Mouse (Mus musculus) CH12.LX (cell line): ENCODE data around the gene Usp12. TPM values are rescaled to one million over a fixed set of nuclear protein-coding genes. Genes with fewer than 3 reads are reported as not detected.

ENCODE experiments used
- DNase-seq: peaks from one replicate; pipeline ENCODE4 v3.0.0-alpha.2; 2013; ENCODE audit errors: extremely low read depth
- H3K27ac ChIP-seq: 2 replicates; pipeline ENCODE4 v1.5.1; 2012; ENCODE audit warnings: low read depth, mild to moderate bottlenecking, control low read depth, moderate library complexity; ENCODE audit not compliant: insufficient read depth
- H3K27me3 ChIP-seq: replicated peaks from 2 replicates; pipeline ENCODE3; 2012; ENCODE audit warnings: inconsistent platforms
- H3K36me3 ChIP-seq, 2 experiments: replicated peaks in 1 of 2; 2 replicates each; pipeline versions ENCODE3 to v1.6.1; 2012; ENCODE audit warnings: inconsistent platforms in 1 of 2, low read length in 1 of 2, mild to moderate bottlenecking in 1 of 2, mixed read lengths in 1 of 2, moderate library complexity in 1 of 2; ENCODE audit not compliant: control insufficient read depth in 1 of 2, insufficient read depth in 1 of 2
- H3K4me1 ChIP-seq, 2 experiments: 2 replicates each; pipeline ENCODE4 v1.6.1; 2012; ENCODE audit warnings: inconsistent platforms in 1 of 2, moderate library complexity in 1 of 2; ENCODE audit not compliant: insufficient read depth in 2 of 2, control insufficient read depth in 1 of 2
- H3K4me2 ChIP-seq: 2 replicates; pipeline ENCODE4 v1.6.1; 2012; ENCODE audit warnings: low read depth, mild to moderate bottlenecking, control low read depth; ENCODE audit not compliant: poor library complexity, insufficient read depth, severe bottlenecking
- H3K4me3 ChIP-seq, 3 experiments: fragments of 150-350 bp in 1 of 3; sonication (generic) in 1 of 3; replicated peaks in 1 of 3; 2 replicates each; pipeline versions ENCODE3 to v1.5.1; 2011 to 2012; ENCODE audit warnings: low read depth in 2 of 3, low read length in 2 of 3, mild to moderate bottlenecking in 2 of 3, moderate library complexity in 2 of 3, control low read depth in 1 of 3, improper control_type of control experiment in 1 of 3, inconsistent platforms in 1 of 3, mixed read lengths in 1 of 3; ENCODE audit not compliant: poor library complexity in 1 of 3
- H3K79me2 ChIP-seq: replicated peaks from 2 replicates; pipeline ENCODE4 v1.6.1; 2012; ENCODE audit warnings: mild to moderate bottlenecking, moderate library complexity; ENCODE audit not compliant: control insufficient read depth, poor library complexity, insufficient read depth, severe bottlenecking; ENCODE audit errors: extremely low read depth
- H3K9ac ChIP-seq: 2 replicates; pipeline ENCODE4 v1.6.1; 2012; ENCODE audit warnings: low read depth, mild to moderate bottlenecking, control low read depth, moderate library complexity; ENCODE audit not compliant: insufficient read depth
- H3K9me3 ChIP-seq: replicated peaks from 2 replicates; pipeline ENCODE3; 2012; ENCODE audit warnings: low read length, inconsistent platforms, mixed read lengths
- BHLHE40 ChIP-seq: IDR thresholded peaks from 2 replicates; pipeline ENCODE4 v1.6.1; 2011; ENCODE audit warnings: mild to moderate bottlenecking, low read depth, low read length, improper control_type of control experiment
- CHD1 ChIP-seq: IDR thresholded peaks from 2 replicates; pipeline ENCODE4 v1.6.1; 2012; ENCODE audit warnings: low read depth, low read length, improper control_type of control experiment, inconsistent platforms
- MAZ ChIP-seq: IDR thresholded peaks from 2 replicates; pipeline ENCODE4 v1.6.1; 2012; ENCODE audit warnings: low read depth, mild to moderate bottlenecking, inconsistent platforms, low read length, improper control_type of control experiment, moderate library complexity
- MEF2A ChIP-seq: IDR thresholded peaks from 2 replicates; pipeline ENCODE4 v1.6.1; 2014; ENCODE audit warnings: low read depth, mild to moderate bottlenecking, inconsistent platforms, low read length, improper control_type of control experiment, borderline replicate concordance
- MXI1 ChIP-seq: IDR thresholded peaks from 2 replicates; pipeline ENCODE4 v1.6.1; 2011; ENCODE audit warnings: mild to moderate bottlenecking, low read depth, low read length, improper control_type of control experiment
- MYC ChIP-seq: IDR thresholded peaks from 2 replicates; pipeline ENCODE4 v1.6.1; 2011; ENCODE audit warnings: low read depth, mild to moderate bottlenecking, improper control_type of control experiment, low read length
- NRF1 ChIP-seq: IDR thresholded peaks from 2 replicates; pipeline ENCODE4 v1.6.1; 2014; ENCODE audit warnings: low read depth, mild to moderate bottlenecking, inconsistent platforms, low read length, improper control_type of control experiment, moderate library complexity
- POLR2A ChIP-seq: IDR thresholded peaks from 2 replicates; pipeline ENCODE4 v1.6.1; 2011; ENCODE audit warnings: low read depth, mild to moderate bottlenecking, improper control_type of control experiment, low read length
- POLR2AphosphoS2 ChIP-seq: IDR thresholded peaks from 2 replicates; pipeline ENCODE4 v1.6.1; 2011; ENCODE audit warnings: low read depth, low read length, improper control_type of control experiment
- RCOR1 ChIP-seq: conservative IDR thresholded peaks from 2 replicates; pipeline ENCODE4 v1.6.1; 2012; ENCODE audit warnings: low read depth, mild to moderate bottlenecking, inconsistent platforms, low read length, improper control_type of control experiment
- SIN3A ChIP-seq: IDR thresholded peaks from 2 replicates; pipeline ENCODE4 v1.6.1; 2012; ENCODE audit warnings: low read length, improper control_type of control experiment, inconsistent platforms
- SMC3 ChIP-seq: IDR thresholded peaks from 2 replicates; pipeline ENCODE4 v1.6.1; 2011; ENCODE audit warnings: low read depth, low read length, improper control_type of control experiment
- TBP ChIP-seq: conservative IDR thresholded peaks from 2 replicates; pipeline ENCODE4 v1.6.1; 2011; ENCODE audit warnings: low read depth, low read length, improper control_type of control experiment
- UBTF ChIP-seq: IDR thresholded peaks from 2 replicates; pipeline ENCODE4 v1.6.1; 2012; ENCODE audit warnings: low read depth, mild to moderate bottlenecking, inconsistent platforms, low read length, improper control_type of control experiment, moderate library complexity
- USF2 ChIP-seq: conservative IDR thresholded peaks from 2 replicates; pipeline ENCODE4 v1.6.1; 2011; ENCODE audit warnings: low read depth, low read length, improper control_type of control experiment
- ZMIZ1 ChIP-seq: IDR thresholded peaks from 2 replicates; pipeline ENCODE4 v1.6.1; 2012; ENCODE audit warnings: low read depth, mild to moderate bottlenecking, inconsistent platforms, low read length, improper control_type of control experiment
- dilution Hi-C: fragments of 300-500 bp; cut with MboI; formaldehyde crosslinking; loops from 2 replicates; pipeline ENCODE4 v1.14.3; 2020; ENCODE audit warnings: low sequenced_read_pairs; ENCODE audit not compliant: extremely low pct_unique_long_range_greater_than_20kb, extremely low pct_ligation_motif_present
- in situ Hi-C: fragments of 300-500 bp; cut with MboI; formaldehyde crosslinking; loops from 3 replicates; pipeline ENCODE4 v1.14.3; 2019; ENCODE audit warnings: low sequenced_read_pairs, low pct_ligation_motif_present, low pct_unique_long_range_greater_than_20kb, mixed read lengths
- polyA plus RNA-seq: library from polyadenylated mRNA; unstranded; fragments of >175 nt; gene quantifications from 2 replicates; pipeline ENCODE4 v1.2.1, GENCODE M21; 2012; ENCODE audit warnings: low read depth; ENCODE audit not compliant: insufficient read length
- total RNA-seq, 2 experiments: library from RNA; depleted of rRNA; stranded (reverse); fragments of 300-350 nt in 1 of 2; fragments of >200 nt in 1 of 2; gene quantifications; 2 replicates each; pipeline ENCODE4 v1.2.3; 2012 to 2014

The Usp12 gene
- total and polyA plus RNA-seq, 3 experiments = 7.8 to 17.8 (median 10.1) TPM

GRCm38 (mm10) chr5:146812866-146813265 is 18.1 kb upstream of the Usp12 start:
- dilution Hi-C loops = no loop called here
- Histone ChIP-seq H3K27ac (no peak overlapping the region), H3K4me2 (no peak overlapping the region)
- DNase-seq = no peak
- TF ChIP-seq POLR2A (no peak), RCOR1 (no peak), ZMIZ1 (no peak), MEF2A (no peak), MYC (no peak), SIN3A (no peak), UBTF (no peak), POLR2AphosphoS2 (no peak)
- TF ChIP-seq, all 38 proteins: peak for 0
- Histone ChIP-seq H3K4me3 (no peak overlapping the region), H3K9me3 (peaks cover 5% of the 10 kb centered on the region), H3K9ac (no peak overlapping the region), H3K4me1 (no peaks in the 10 kb centered on the region), H3K27me3 (no peaks in the 10 kb centered on the region), H3K36me3 (no peaks in the 10 kb centered on the region), H3K79me2 (no peaks in the 10 kb centered on the region)
- in situ Hi-C loops = no loop called here

- Histone ChIP-seq H3K4me3 (no peak overlapping the region), H3K27me3 (no peaks in the 10 kb centered on the region), H3K4me1 (peaks cover 0 to 20% of the 10 kb centered on the region in 2 experiments; a peak in 2 of 4 replicates), H3K27ac (no peak overlapping the region), H3K36me3 (no peaks in the 10 kb centered on the region), H3K9ac (no peak overlapping the region), H3K4me2 (no peak overlapping the region), H3K9me3 (peaks cover 3% of the 10 kb centered on the region), H3K79me2 (no peaks in the 10 kb centered on the region)
- no peak for TF ChIP-seq CHD1
- TF ChIP-seq NRF1 = no peak
- TF ChIP-seq TBP = no peak
- TF ChIP-seq MAZ = no peak
- TF ChIP-seq ZMIZ1 = no peak
- TF ChIP-seq MXI1 = no peak
- no peak for TF ChIP-seq USF2
- TF ChIP-seq BHLHE40 = no peak
- no peak for TF ChIP-seq SMC3
- dilution Hi-C loops (no loop called here), in situ Hi-C loops (no loop called here)
- no peak for DNase-seq
Observed at GRCm38 (mm10) chr5:146809951-146810350, 15.1 kb upstream of the Usp12 start.
